Mouse (Mus musculus): ENCODE measurements around the gene Slc15a3. TPM values are rescaled to one million over a fixed set of nuclear protein-coding genes. Genes with fewer than 3 reads are reported as not detected.

Gene Slc15a3
- total and polyA plus RNA-seq, 3 experiments: not detected

GRCm38 (mm10) chr19:10869886-10870527, 30.5 kb downstream of the Slc15a3 start, which contains the start of gene Tmem132a:
Tmem132a (minus strand) TSS chr19:10869940.
- no peak for TF ChIP-seq GATA1 (IDR thresholded peaks at IDR 0.05; ENCODE audit: low read depth, low read length)
- no peak for TF ChIP-seq RAD21 (IDR thresholded peaks at IDR 0.05; ENCODE audit: low read depth, low read length)
- TF ChIP-seq MYB (IDR thresholded peaks at IDR 0.05; ENCODE audit: low read depth, low read length): no peak
- TF ChIP-seq ELF1 (IDR thresholded peaks at IDR 0.05; ENCODE audit: low read depth, low read length): no peak
- TF ChIP-seq SIN3A (IDR thresholded peaks at IDR 0.05; ENCODE audit: low read length): no peak
- Histone ChIP-seq H3K79me2 (ENCODE audit: control insufficient read depth, insufficient read depth, low read length, poor library complexity) (no peaks in the 10 kb centered on the region), H3K27me3 (ENCODE audit: control insufficient read depth in 1 of 2, insufficient read depth in 2 of 2, low read length in 2 of 2) (peaks cover 0 to 1% of the 10 kb centered on the region in 2 experiments; a peak in 2 of 4 replicates), H3K27ac (ENCODE audit: control insufficient read depth, low read depth, low read length) (no peak within 1 kb of the TSS), H3K36me3 (ENCODE audit: control insufficient read depth in 1 of 2, insufficient read depth in 2 of 2, low read length in 2 of 2) (no peaks in the 10 kb centered on the region; a peak in 2 of 4 replicates), H3K4me1 (ENCODE audit: control insufficient read depth in 1 of 2, insufficient read depth in 2 of 2, low read length in 2 of 2) (no peaks in the 10 kb centered on the region), H3K4me3 (ENCODE audit: control insufficient read depth in 1 of 2, insufficient read depth in 1 of 2, low read depth in 2 of 2, low read length in 2 of 2) (no peak within 1 kb of the TSS), H3K9ac (ENCODE audit: control insufficient read depth, low read depth, low read length, poor library complexity, severe bottlenecking) (no peak within 1 kb of the TSS), H3K9me3 (replicated peaks; ENCODE audit: insufficient read depth, low read length) (no peaks in the 10 kb centered on the region)
- no peak for DNase-seq (ENCODE audit: low read depth, low spot score)

DNA sequence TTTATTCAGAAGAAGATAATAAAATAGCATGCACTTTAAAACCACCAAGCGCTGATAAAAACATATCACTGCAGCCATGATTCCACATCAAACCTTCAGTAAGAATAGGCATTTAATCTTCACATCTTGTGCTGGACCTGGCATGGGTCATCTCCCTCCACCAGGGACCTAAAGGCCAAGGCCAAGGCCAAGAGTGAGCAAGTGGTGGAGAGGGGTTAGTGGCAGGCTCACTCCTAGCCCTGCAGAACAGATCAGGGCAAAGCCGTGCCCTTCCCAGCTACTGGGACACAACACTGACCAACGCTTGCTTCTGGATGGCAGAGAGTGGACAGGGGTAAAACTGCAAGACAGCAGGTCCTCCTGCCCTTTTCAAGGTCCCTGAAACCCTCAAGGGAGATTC, 31.1 kb downstream of the Slc15a3 start:
- Histone ChIP-seq H3K27ac (ENCODE audit: control insufficient read depth, low read depth, low read length) (no peak overlapping the region), H3K4me1 (ENCODE audit: control insufficient read depth in 1 of 2, insufficient read depth in 2 of 2, low read length in 2 of 2) (no peaks in the 10 kb centered on the region), H3K4me3 (ENCODE audit: control insufficient read depth in 1 of 2, insufficient read depth in 1 of 2, low read depth in 2 of 2, low read length in 2 of 2) (no peak overlapping the region), H3K9me3 (replicated peaks; ENCODE audit: insufficient read depth, low read length) (no peaks in the 10 kb centered on the region), H3K79me2 (ENCODE audit: control insufficient read depth, insufficient read depth, low read length, poor library complexity) (no peaks in the 10 kb centered on the region), H3K36me3 (ENCODE audit: control insufficient read depth in 1 of 2, insufficient read depth in 2 of 2, low read length in 2 of 2) (no peaks in the 10 kb centered on the region; a peak in 2 of 4 replicates), H3K9ac (ENCODE audit: control insufficient read depth, low read depth, low read length, poor library complexity, severe bottlenecking) (no peak overlapping the region), H3K27me3 (ENCODE audit: control insufficient read depth in 1 of 2, insufficient read depth in 2 of 2, low read length in 2 of 2) (peaks cover 0 to 1% of the 10 kb centered on the region in 2 experiments; a peak in 1 of 4 replicates)
- no peak for TF ChIP-seq MEF2A (IDR thresholded peaks at IDR 0.05; ENCODE audit: extremely low read depth, insufficient replicate concordance, low read depth, low read length, poor library complexity, severe bottlenecking)
- DNase-seq (ENCODE audit: low read depth, low spot score): no peak

- Histone ChIP-seq H3K79me2 (ENCODE audit: control insufficient read depth, insufficient read depth, low read length, poor library complexity) (no peaks in the 10 kb centered on the region), H3K27ac (ENCODE audit: control insufficient read depth, low read depth, low read length) (no peak overlapping the region), H3K4me3 (ENCODE audit: control insufficient read depth in 1 of 2, insufficient read depth in 1 of 2, low read depth in 2 of 2, low read length in 2 of 2) (no peak overlapping the region), H3K9me3 (replicated peaks; ENCODE audit: insufficient read depth, low read length) (no peaks in the 10 kb centered on the region), H3K36me3 (ENCODE audit: control insufficient read depth in 1 of 2, insufficient read depth in 2 of 2, low read length in 2 of 2) (no peaks in the 10 kb centered on the region; a peak in 2 of 4 replicates), H3K9ac (ENCODE audit: control insufficient read depth, low read depth, low read length, poor library complexity, severe bottlenecking) (no peak overlapping the region), H3K27me3 (ENCODE audit: control insufficient read depth in 1 of 2, insufficient read depth in 2 of 2, low read length in 2 of 2) (no peaks in the 10 kb centered on the region), H3K4me1 (ENCODE audit: control insufficient read depth in 1 of 2, insufficient read depth in 2 of 2, low read length in 2 of 2) (no peaks in the 10 kb centered on the region)
- TF ChIP-seq CHD1 (IDR thresholded peaks at IDR 0.05; ENCODE audit: low read depth, low read length): no peak
- TF ChIP-seq MAZ (IDR thresholded peaks at IDR 0.05; ENCODE audit: low read depth, low read length): no peak
- no peak for TF ChIP-seq ETS1 (IDR thresholded peaks at IDR 0.05; ENCODE audit: low read depth, low read length)
- TF ChIP-seq TAL1 (IDR thresholded peaks at IDR 0.05; ENCODE audit: low read length): no peak
- TF ChIP-seq NRF1 (IDR thresholded peaks at IDR 0.05; ENCODE audit: insufficient read depth, low read depth, low read length, poor library complexity, severe bottlenecking): no peak
- no peak for TF ChIP-seq ZNF384 (IDR thresholded peaks at IDR 0.05; ENCODE audit: low read depth, low read length)
- no peak for TF ChIP-seq SIN3A (IDR thresholded peaks at IDR 0.05; ENCODE audit: low read length)
- no peak for TF ChIP-seq RCOR1 (IDR thresholded peaks at IDR 0.05; ENCODE audit: low read depth, low read length)
- no peak for TF ChIP-seq ZKSCAN1 (IDR thresholded peaks at IDR 0.05; ENCODE audit: low read depth, low read length)
- DNase-seq (ENCODE audit: low read depth, low spot score): no peak
Measured at GRCm38 (mm10) chr19:10871328-10871961, 31.9 kb downstream of the Slc15a3 start.
